Mouse (Mus musculus) spleen, embryonic (tissue): ENCODE results near the gene Ano1.

Experiments
- CTCF ChIA-PET: fragments of 350-600 bp; sonication (Branson Sonifier 250); formaldehyde crosslinking; loops from one replicate; lab custom pipeline; 2022; lab: Charles Lee

Ano1 gene

GRCm38 (mm10) chr7:144751833-144752232, at the start of gene Ano1:
Gene Ano1 (minus strand): TSS chr7:144751974.
- CTCF ChIA-PET = no interaction called here

GRCm38 (mm10) chr7:144798471-144798870, 46.7 kb upstream of the Ano1 start:
- CTCF ChIA-PET = no interaction called here

GRCm38 (mm10) chr7:144796986-144797735, 45.4 kb upstream of the Ano1 start:
- CTCF ChIA-PET = no interaction called here

GRCm38 (mm10) chr7:144795976-144796474, 44.3 kb upstream of the Ano1 start:
- CTCF ChIA-PET = no interaction called here

- CTCF ChIA-PET = no interaction called here
These were observed 41.5 kb upstream of the Ano1 start for GRCm38 (mm10) chr7:144793296-144793695.

- CTCF ChIA-PET = no interaction called here
These were observed 39.7 kb upstream of the Ano1 start for GRCm38 (mm10) chr7:144791426-144791825.

- CTCF ChIA-PET = no interaction called here
These were observed 38.1 kb upstream of the Ano1 start for GRCm38 (mm10) chr7:144789601-144790556.

- CTCF ChIA-PET = no interaction called here
These were observed 36.9 kb upstream of the Ano1 start for GRCm38 (mm10) chr7:144788631-144789030.

- CTCF ChIA-PET = no interaction called here
These were observed 35.7 kb upstream of the Ano1 start for GRCm38 (mm10) chr7:144787501-144787900.

GRCm38 (mm10) chr7:144786571-144786970, 34.8 kb upstream of the Ano1 start:
- CTCF ChIA-PET = no interaction called here

GRCm38 (mm10) chr7:144784176-144784575, 32.4 kb upstream of the Ano1 start:
- CTCF ChIA-PET = no interaction called here

GRCm38 (mm10) chr7:144782402-144782801, 30.6 kb upstream of the Ano1 start:
- CTCF ChIA-PET = no interaction called here

GRCm38 (mm10) chr7:144781337-144781736, 29.6 kb upstream of the Ano1 start:
- CTCF ChIA-PET = no interaction called here

GRCm38 (mm10) chr7:144780190-144780589, 28.4 kb upstream of the Ano1 start:
- CTCF ChIA-PET = interaction anchor here (0.6 kb wide), 1 partner anchor 143 kb away, joined by 5 read pairs; no protein-coding TSS in a partner anchor

GRCm38 (mm10) chr7:144779691-144780090, 27.9 kb upstream of the Ano1 start:
- CTCF ChIA-PET = no interaction called here

- CTCF ChIA-PET = no interaction called here
These were observed 26.0 kb upstream of the Ano1 start for GRCm38 (mm10) chr7:144777805-144778204.

GRCm38 (mm10) chr7:144775804-144776447, 24.2 kb upstream of the Ano1 start:
- CTCF ChIA-PET = no interaction called here

- CTCF ChIA-PET = no interaction called here
These were observed 23.4 kb upstream of the Ano1 start for GRCm38 (mm10) chr7:144775214-144775613.

- CTCF ChIA-PET = no interaction called here
These were observed 22.5 kb upstream of the Ano1 start for GRCm38 (mm10) chr7:144774283-144774682.

- CTCF ChIA-PET = no interaction called here
These were observed 18.3 kb upstream of the Ano1 start for GRCm38 (mm10) chr7:144770116-144770515.

GRCm38 (mm10) chr7:144769434-144770080, 17.8 kb upstream of the Ano1 start:
- CTCF ChIA-PET = no interaction called here
